Mouse (Mus musculus) adrenal gland, adult (tissue): ENCODE results near the gene Crym.

Source experiments
- DNase-seq, 2 experiments: peaks; one replicate each; pipeline ENCODE4 v3.0.0; 2022 to 2023; ENCODE audit warnings: low spot score in 1 of 2; ENCODE audit not compliant: inconsistent age in 2 of 2

Gene Crym

DNA sequence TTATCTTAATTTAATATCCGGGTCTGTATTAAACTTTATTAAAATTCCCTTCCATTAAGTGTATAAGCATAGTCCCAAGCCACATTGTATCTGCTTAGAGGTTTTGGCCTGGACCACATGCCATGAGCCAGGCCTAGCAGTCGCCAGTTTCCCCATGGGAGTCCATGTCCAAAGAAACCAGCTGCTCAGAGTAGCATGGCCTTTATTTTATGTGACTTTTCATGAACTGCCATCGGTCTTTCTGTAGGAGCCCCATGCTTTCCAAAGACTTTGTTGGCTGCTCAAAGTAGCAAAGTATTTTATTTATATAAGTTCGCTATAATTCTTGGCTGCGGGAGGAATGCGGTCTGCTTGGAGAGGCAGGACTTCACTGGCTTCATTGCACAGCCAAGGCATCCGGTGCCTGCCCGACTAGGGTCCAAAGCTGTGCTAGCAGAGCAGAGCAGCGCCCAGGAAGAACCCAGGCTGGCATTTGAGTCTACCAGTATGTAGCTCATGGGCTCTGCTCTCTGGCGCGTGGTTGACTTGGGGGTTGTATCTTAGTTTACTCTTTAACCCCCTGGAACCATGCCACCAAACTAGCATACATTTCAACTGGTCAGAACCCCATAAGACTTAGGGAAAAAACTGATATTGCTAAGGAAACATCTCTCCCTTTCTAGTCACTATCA, 38.2 kb downstream of the Crym start:
- no peak for DNase-seq

DNA sequence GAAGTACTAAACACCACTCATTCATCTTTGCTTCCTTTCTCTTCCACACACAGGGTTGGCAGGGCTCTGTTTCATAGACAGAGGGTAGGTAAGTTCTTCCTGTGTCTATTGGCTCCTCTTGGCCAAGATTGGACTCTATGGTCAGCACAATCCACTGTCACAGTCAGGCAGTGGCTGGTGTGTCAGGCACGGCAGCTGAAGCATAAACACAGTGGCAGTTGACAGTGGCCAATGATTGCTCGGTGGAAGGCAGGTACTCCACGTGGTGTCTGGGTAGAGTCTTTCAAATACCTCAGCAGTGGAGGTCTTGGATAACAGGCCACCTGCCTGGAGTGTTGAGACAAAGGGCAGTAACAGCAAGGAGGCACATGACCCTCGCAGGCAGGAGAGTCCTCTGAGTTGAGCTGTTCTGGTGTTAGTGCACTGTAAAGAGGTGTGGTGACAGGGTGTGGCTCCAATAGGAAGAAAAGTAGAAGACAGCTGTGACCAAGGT, 43.7 kb downstream of the Crym start:
- no peak for DNase-seq

DNA sequence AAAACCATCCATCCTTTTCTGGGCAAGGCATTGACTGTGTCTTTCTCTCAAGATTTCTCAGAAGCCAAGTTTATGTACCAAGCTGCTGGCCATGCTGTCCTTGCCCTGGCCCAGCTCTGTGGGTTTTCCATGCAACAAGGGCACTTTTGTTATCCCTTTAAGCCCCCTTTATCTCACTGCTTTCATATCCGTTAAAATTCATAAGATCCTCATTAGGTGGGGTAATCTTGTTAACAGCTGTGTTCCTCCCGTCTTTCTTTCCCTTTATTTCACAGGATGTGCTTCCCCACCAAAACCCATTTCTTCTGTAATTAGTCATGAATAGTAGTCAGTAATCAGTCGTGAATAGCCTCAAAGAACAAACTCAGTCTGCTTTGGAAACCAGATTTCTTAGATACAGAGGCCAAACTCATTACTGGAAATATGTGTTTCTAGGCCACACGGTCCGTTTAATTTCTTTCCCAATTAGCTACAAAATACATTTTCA, 44.3 kb downstream of the Crym start:
- DNase-seq, result no peak

- no peak for DNase-seq
Measured at GRCm38 (mm10) chr7:120156841-120157409, 45.0 kb downstream of the Crym start.

DNA sequence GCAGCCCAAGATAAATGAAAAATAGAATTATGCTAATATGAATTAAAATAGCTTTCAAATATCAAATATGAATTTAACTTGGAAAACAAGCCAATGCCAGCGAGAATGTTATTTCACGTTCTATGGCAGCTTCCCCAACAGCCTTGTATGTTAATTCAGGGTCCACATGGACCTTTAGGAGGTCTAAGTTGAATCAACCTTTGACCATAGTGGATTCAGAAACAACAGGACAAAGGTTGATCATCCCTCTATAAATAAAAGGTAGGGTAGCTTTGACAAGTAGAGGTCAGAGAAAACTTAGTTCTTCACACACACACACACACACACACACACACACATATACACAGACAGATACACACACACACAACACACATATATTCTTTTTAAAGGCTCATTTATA, 51.0 kb downstream of the Crym start:
- DNase-seq, result no peak

DNA sequence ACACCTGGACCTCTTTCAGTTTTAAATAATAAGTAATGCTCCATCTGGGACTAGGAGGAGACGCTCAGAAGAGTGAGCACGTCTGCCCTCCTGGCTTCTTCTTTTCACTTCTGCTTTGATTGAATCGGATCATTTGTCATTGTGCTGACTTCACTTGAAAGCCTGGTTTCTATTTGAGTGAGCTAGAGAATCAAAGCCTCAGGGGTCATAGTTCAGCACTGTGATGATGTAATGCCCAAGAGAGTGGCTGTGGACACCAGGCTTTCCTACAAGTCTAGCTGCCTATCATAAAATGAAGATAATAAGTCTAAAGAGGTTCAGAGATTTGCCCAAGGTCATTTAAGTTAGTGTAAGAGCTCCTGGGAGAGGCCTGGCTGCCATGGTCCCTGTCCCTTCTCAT, 51.7 kb downstream of the Crym start:
- DNase-seq, result peak; percentile 11 to 36

DNA sequence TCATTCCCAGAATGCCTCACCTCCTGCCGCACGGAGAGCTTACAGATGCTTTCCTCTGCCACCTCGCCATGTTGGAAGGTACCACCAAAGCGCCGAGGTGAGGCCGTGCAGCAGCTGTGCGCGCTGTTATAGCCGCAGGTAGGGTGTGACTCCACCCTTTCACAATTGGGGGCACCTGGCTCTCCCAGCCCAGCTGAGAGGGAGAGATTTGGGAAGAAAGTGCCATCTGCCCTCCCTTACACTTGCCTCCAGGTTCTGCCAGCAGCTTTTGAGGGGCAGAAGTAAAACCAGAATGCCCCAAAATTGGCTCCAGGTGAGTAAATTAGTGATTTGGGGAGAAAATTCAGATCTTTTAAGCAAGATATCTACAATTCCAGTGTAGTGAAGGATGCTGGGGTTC, 56.7 kb downstream of the Crym start, which contains the start of gene Zp2:
TSS of gene Zp2 (minus strand) at position 101 of the 400 bp plus-strand sequence.
- no peak for DNase-seq

DNA sequence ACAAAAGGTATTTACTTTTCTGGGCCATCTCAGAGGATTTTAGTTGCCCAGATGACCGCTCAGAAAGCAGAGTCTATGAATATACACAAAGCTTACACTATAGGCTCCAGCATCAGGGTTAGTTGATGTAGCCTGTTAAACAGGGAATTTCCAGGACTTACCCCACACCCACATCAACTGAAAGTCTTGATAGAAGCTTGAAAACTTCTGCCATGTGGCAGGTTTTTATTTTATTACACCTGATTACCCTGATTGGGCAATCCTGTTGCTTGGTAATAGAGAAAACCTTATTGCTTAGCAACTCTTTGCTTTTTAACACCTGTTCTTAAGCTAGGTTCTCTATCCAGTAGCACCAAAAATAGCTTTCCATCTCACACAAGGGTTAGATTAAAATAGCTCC, 59.2 kb downstream of the Crym start:
- DNase-seq, result no peak
